Mouse (Mus musculus): ENCODE results near the gene Bcas3. TPM values are rescaled to one million over a fixed set of nuclear protein-coding genes. Genes with fewer than 3 reads are reported as not detected.

Bcas3 gene
- polyA plus RNA-seq, 1 experiment from 2014 or later, result 15.4 TPM

GRCm38 (mm10) chr11:85721986-85722385, 369.0 kb downstream of the Bcas3 start:
- H3K27ac ChIP-seq (ENCODE audit: low read length), result no peak overlapping the region
- ATAC-seq, result no peak
- 83% methylated on average over 4 of the region's 4 CpGs for WGBS
- 0 out of 2 replicates have a peak, but pooled peaks cover 5% of the 10 kb centered on the region for H3K27me3 ChIP-seq (replicated peaks; ENCODE audit: control insufficient read depth, insufficient read depth, low read length)
- no peak overlapping the region for H3K9ac ChIP-seq (ENCODE audit: low read depth, low read length)
- no peaks in the 10 kb centered on the region for H3K9me3 ChIP-seq (ENCODE audit: control insufficient read depth, low read length)
- no peak overlapping the region for H3K4me3 ChIP-seq (ENCODE audit: low read length)
- H3K4me2 ChIP-seq (ENCODE audit: low read depth, low read length), result no peak overlapping the region
- H3K4me1 ChIP-seq (ENCODE audit: control insufficient read depth, insufficient read depth, low read length), result 0 out of 2 replicates have a peak, but pooled peaks cover 6% of the 10 kb centered on the region
- no peaks in the 10 kb centered on the region for H3K36me3 ChIP-seq (ENCODE audit: control insufficient read depth, insufficient read depth, low read length)

GRCm38 (mm10) chr11:85724159-85724558, 371.2 kb downstream of the Bcas3 start:
- Histone ChIP-seq H3K4me3 (ENCODE audit: low read length) (no peak overlapping the region), H3K4me2 (ENCODE audit: low read depth, low read length) (no peak overlapping the region), H3K27ac (ENCODE audit: low read length) (no peak overlapping the region), H3K27me3 (replicated peaks; ENCODE audit: control insufficient read depth, insufficient read depth, low read length) (no peaks in the 10 kb centered on the region), H3K9ac (ENCODE audit: low read depth, low read length) (no peak overlapping the region), H3K4me1 (ENCODE audit: control insufficient read depth, insufficient read depth, low read length) (0 out of 2 replicates have a peak, but pooled peaks cover 6% of the 10 kb centered on the region), H3K9me3 (ENCODE audit: control insufficient read depth, low read length) (no peaks in the 10 kb centered on the region), H3K36me3 (ENCODE audit: control insufficient read depth, insufficient read depth, low read length) (no peaks in the 10 kb centered on the region)
- no peak; the same call in 1 of the 2 replicates for ATAC-seq
- 69% methylated on average over 6 of the region's 6 CpGs for WGBS

- WGBS, result 77% methylated on average over 2 of the region's 2 CpGs
- H3K27me3 ChIP-seq (replicated peaks; ENCODE audit: control insufficient read depth, insufficient read depth, low read length), result 0 out of 2 replicates have a peak, but pooled peaks cover 4% of the 10 kb centered on the region
- H3K4me1 ChIP-seq (ENCODE audit: control insufficient read depth, insufficient read depth, low read length), result peaks cover 6% of the 10 kb centered on the region; the same call in 1 of the 2 replicates
Measured at GRCm38 (mm10) chr11:85729725-85730124, 376.8 kb downstream of the Bcas3 start.

GRCm38 (mm10) chr11:85732462-85733012, 379.6 kb downstream of the Bcas3 start:
- H3K9me3 ChIP-seq (ENCODE audit: control insufficient read depth, low read length), result no peaks in the 10 kb centered on the region
- peaks cover 9% of the 10 kb centered on the region; the same call in 1 of the 2 replicates for H3K4me1 ChIP-seq (ENCODE audit: control insufficient read depth, insufficient read depth, low read length)
- no peaks in the 10 kb centered on the region for H3K36me3 ChIP-seq (ENCODE audit: control insufficient read depth, insufficient read depth, low read length)
- no peak overlapping the region for H3K4me3 ChIP-seq (ENCODE audit: low read length)
- 77% methylated on average over 4 of the region's 4 CpGs for WGBS
- 0 out of 2 replicates have a peak, but pooled peaks cover 4% of the 10 kb centered on the region for H3K27me3 ChIP-seq (replicated peaks; ENCODE audit: control insufficient read depth, insufficient read depth, low read length)
- no peak for ATAC-seq
- H3K4me2 ChIP-seq (ENCODE audit: low read depth, low read length), result no peak overlapping the region
- H3K27ac ChIP-seq (ENCODE audit: low read length), result no peak overlapping the region
- H3K9ac ChIP-seq (ENCODE audit: low read depth, low read length), result no peak overlapping the region

More at GRCm38 (mm10) chr11:85729725-85730124, 376.8 kb downstream of the Bcas3 start:
- Histone ChIP-seq H3K9me3 (ENCODE audit: control insufficient read depth, low read length) (no peaks in the 10 kb centered on the region), H3K4me3 (ENCODE audit: low read length) (no peak overlapping the region), H3K27ac (ENCODE audit: low read length) (no peak overlapping the region), H3K4me2 (ENCODE audit: low read depth, low read length) (no peak overlapping the region), H3K36me3 (ENCODE audit: control insufficient read depth, insufficient read depth, low read length) (no peaks in the 10 kb centered on the region), H3K9ac (ENCODE audit: low read depth, low read length) (no peak overlapping the region)
- no peak for ATAC-seq

- Histone ChIP-seq H3K27me3 (replicated peaks; ENCODE audit: control insufficient read depth, insufficient read depth, low read length) (0 out of 2 replicates have a peak, but pooled peaks cover 4% of the 10 kb centered on the region), H3K4me3 (ENCODE audit: low read length) (no peak overlapping the region), H3K27ac (ENCODE audit: low read length) (no peak overlapping the region), H3K4me2 (ENCODE audit: low read depth, low read length) (no peak overlapping the region), H3K4me1 (ENCODE audit: control insufficient read depth, insufficient read depth, low read length) (peaks cover 9% of the 10 kb centered on the region; the same call in 1 of the 2 replicates), H3K9me3 (ENCODE audit: control insufficient read depth, low read length) (no peaks in the 10 kb centered on the region), H3K9ac (ENCODE audit: low read depth, low read length) (no peak overlapping the region), H3K36me3 (ENCODE audit: control insufficient read depth, insufficient read depth, low read length) (no peaks in the 10 kb centered on the region)
- no peak for ATAC-seq
- 78% methylated on average over 3 of the region's 3 CpGs for WGBS
Measured at GRCm38 (mm10) chr11:85733577-85733976, 380.6 kb downstream of the Bcas3 start.

GRCm38 (mm10) chr11:85734317-85735211, 381.6 kb downstream of the Bcas3 start:
- Histone ChIP-seq H3K4me2 (ENCODE audit: low read depth, low read length) (no peak overlapping the region), H3K27me3 (replicated peaks; ENCODE audit: control insufficient read depth, insufficient read depth, low read length) (0 out of 2 replicates have a peak, but pooled peaks cover 4% of the 10 kb centered on the region), H3K36me3 (ENCODE audit: control insufficient read depth, insufficient read depth, low read length) (no peaks in the 10 kb centered on the region), H3K27ac (ENCODE audit: low read length) (no peak overlapping the region), H3K9me3 (ENCODE audit: control insufficient read depth, low read length) (no peaks in the 10 kb centered on the region), H3K9ac (ENCODE audit: low read depth, low read length) (no peak overlapping the region), H3K4me3 (ENCODE audit: low read length) (no peak overlapping the region), H3K4me1 (ENCODE audit: control insufficient read depth, insufficient read depth, low read length) (peaks cover 14% of the 10 kb centered on the region)
- ATAC-seq, result no peak
- 71% methylated on average over 7 of the region's 7 CpGs for WGBS

GRCm38 (mm10) chr11:85737227-85737626, 384.3 kb downstream of the Bcas3 start:
- peaks cover 18% of the 10 kb centered on the region for H3K4me1 ChIP-seq (ENCODE audit: control insufficient read depth, insufficient read depth, low read length)
- WGBS, result 44% methylated on average over 9 of the region's 9 CpGs

GRCm38 (mm10) chr11:85737893-85738292, 384.9 kb downstream of the Bcas3 start:
- no peak overlapping the region for H3K9ac ChIP-seq (ENCODE audit: low read depth, low read length)
- no peak overlapping the region for H3K27ac ChIP-seq (ENCODE audit: low read length)
- H3K9me3 ChIP-seq (ENCODE audit: control insufficient read depth, low read length), result no peaks in the 10 kb centered on the region
- no peak overlapping the region for H3K4me3 ChIP-seq (ENCODE audit: low read length)
- ATAC-seq, result no peak
- H3K27me3 ChIP-seq (replicated peaks; ENCODE audit: control insufficient read depth, insufficient read depth, low read length), result 0 out of 2 replicates have a peak, but pooled peaks cover 3% of the 10 kb centered on the region
- H3K36me3 ChIP-seq (ENCODE audit: control insufficient read depth, insufficient read depth, low read length), result no peaks in the 10 kb centered on the region
- no peak overlapping the region for H3K4me2 ChIP-seq (ENCODE audit: low read depth, low read length)
- peaks cover 18% of the 10 kb centered on the region for H3K4me1 ChIP-seq (ENCODE audit: control insufficient read depth, insufficient read depth, low read length)
- 63% methylated on average over 3 of the region's 3 CpGs for WGBS

More at GRCm38 (mm10) chr11:85737227-85737626, 384.3 kb downstream of the Bcas3 start:
- no peak overlapping the region for H3K27ac ChIP-seq (ENCODE audit: low read length)
- no peak overlapping the region for H3K4me2 ChIP-seq (ENCODE audit: low read depth, low read length)
- H3K36me3 ChIP-seq (ENCODE audit: control insufficient read depth, insufficient read depth, low read length), result no peaks in the 10 kb centered on the region
- peak; percentile 69; the same call in 1 of the 2 replicates for ATAC-seq
- no peaks in the 10 kb centered on the region for H3K9me3 ChIP-seq (ENCODE audit: control insufficient read depth, low read length)
- no peak overlapping the region for H3K9ac ChIP-seq (ENCODE audit: low read depth, low read length)
- H3K27me3 ChIP-seq (replicated peaks; ENCODE audit: control insufficient read depth, insufficient read depth, low read length), result 0 out of 2 replicates have a peak, but pooled peaks cover 3% of the 10 kb centered on the region
- no peak overlapping the region for H3K4me3 ChIP-seq (ENCODE audit: low read length)

- ATAC-seq, result no peak
- Histone ChIP-seq H3K27ac (ENCODE audit: low read length) (no peak overlapping the region), H3K36me3 (ENCODE audit: control insufficient read depth, insufficient read depth, low read length) (no peaks in the 10 kb centered on the region), H3K9ac (ENCODE audit: low read depth, low read length) (no peak overlapping the region), H3K4me2 (ENCODE audit: low read depth, low read length) (no peak overlapping the region), H3K27me3 (replicated peaks; ENCODE audit: control insufficient read depth, insufficient read depth, low read length) (0 out of 2 replicates have a peak, but pooled peaks cover 3% of the 10 kb centered on the region), H3K4me3 (ENCODE audit: low read length) (no peak overlapping the region), H3K9me3 (ENCODE audit: control insufficient read depth, low read length) (no peaks in the 10 kb centered on the region), H3K4me1 (ENCODE audit: control insufficient read depth, insufficient read depth, low read length) (peaks cover 18% of the 10 kb centered on the region)
- WGBS, result 66% methylated on average over 5 of the region's 5 CpGs
Measured at GRCm38 (mm10) chr11:85738585-85738984, 385.6 kb downstream of the Bcas3 start.

All from intestine, embryonic 16.5 days (tissue).